Mouse (Mus musculus): ENCODE data around the gene Slc35b3. TPM values are rescaled to one million over a fixed set of nuclear protein-coding genes. Genes with fewer than 3 reads are reported as not detected.

Gene Slc35b3
- total RNA-seq, 4 experiments from 2014 or later, result 14.6 to 17.8 (median 15.5) TPM

DNA sequence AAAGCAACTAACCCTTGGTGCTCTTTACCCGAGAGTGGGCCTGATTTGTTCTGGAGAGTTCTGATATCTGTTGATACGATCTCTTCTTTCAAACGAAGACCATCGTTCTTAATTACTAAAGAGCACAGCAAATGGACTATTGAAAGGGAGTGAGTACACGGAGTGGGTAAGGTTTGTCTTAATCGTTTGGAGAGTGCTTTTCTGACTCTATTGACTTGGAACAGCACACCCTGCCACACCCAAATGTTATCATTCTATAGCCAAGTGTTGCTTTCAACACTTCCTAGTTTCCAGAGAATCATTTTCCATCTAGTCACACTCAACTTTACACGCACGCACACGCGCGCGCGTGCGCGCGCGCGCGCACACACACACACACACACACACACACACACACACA is 19.4 kb downstream of the Slc35b3 start:
- DNase-seq (ENCODE audit: low spot score in 2 of 2), result no peak

DNA sequence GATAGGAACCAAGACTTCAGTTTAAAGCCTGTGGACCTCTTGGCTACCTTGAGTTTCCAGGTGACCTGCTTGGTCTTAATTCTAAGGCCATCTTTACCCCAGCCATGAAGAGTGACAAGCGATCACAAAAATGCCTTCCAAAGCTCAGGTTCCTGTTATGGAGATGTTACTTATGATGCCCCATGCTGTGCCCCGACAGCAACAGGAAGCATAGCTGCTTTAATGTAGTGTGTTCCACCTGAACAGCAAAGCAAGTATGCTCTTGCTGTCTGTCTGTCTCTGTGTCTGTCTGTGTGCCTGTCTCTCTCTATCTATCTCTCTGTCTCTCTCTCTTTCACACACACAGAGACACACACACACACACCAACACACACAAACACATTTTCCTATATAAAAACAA is 22.2 kb downstream of the Slc35b3 start:
- no peak for DNase-seq (ENCODE audit: low spot score in 2 of 2)

DNA sequence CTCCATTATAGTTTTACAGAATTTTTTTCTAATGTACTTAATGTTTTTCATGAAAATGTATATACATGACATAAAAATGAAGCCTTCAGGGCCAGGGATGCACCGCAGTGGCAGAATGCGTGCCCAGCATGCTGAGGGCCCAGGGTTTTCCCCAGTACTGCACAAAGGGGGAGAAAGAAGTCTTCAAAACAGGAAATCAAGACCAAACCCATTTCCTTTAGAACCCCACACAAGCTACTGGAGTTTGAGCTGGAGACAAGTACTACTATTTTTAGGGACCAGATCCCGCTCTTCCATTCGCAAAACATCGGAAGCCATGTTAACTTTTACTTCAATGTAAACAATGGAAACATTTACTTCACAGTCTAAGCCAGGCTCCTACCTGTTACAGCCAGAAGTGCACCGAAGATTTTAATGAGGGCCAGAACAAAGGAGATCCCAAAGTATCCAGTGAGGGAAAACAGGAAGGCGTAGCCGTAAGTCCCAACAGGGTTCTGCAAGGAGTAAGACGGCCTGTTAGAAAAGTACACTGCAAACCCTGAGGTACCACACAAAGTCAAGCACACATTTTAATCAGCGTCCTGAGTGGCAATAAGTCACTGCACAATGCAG is 23.7 kb downstream of the Slc35b3 start:
- no peak for DNase-seq (ENCODE audit: low spot score in 2 of 2)

DNA sequence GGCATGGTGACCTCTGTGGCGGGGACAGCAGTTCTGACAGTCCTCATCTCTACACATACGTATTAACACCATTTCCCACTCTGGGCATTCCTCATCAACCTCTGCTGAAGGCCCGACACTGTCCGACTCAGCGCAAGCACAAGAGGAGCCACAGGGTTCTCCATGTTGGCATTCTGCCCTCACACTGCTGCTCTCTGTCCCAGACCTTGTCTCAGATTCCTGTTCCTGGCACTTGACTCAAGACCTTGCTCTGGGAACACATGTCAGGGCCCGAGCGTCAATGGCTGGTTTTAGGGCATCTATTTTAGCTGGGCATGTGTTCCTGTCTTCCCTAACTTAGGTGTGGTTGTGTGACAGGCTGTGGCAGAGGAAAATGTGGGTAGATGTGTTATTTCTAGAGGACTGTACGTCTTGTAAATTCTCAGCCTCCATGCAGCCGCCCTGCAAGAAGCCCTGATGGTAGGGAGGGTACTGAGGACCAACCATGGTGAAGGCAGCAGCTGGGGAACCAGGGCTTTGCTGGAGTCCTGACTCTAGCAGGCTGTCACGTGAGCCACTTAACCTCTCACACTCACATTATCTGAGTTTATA is 24.7 kb downstream of the Slc35b3 start:
- no peak for DNase-seq (ENCODE audit: low spot score in 2 of 2)

DNA sequence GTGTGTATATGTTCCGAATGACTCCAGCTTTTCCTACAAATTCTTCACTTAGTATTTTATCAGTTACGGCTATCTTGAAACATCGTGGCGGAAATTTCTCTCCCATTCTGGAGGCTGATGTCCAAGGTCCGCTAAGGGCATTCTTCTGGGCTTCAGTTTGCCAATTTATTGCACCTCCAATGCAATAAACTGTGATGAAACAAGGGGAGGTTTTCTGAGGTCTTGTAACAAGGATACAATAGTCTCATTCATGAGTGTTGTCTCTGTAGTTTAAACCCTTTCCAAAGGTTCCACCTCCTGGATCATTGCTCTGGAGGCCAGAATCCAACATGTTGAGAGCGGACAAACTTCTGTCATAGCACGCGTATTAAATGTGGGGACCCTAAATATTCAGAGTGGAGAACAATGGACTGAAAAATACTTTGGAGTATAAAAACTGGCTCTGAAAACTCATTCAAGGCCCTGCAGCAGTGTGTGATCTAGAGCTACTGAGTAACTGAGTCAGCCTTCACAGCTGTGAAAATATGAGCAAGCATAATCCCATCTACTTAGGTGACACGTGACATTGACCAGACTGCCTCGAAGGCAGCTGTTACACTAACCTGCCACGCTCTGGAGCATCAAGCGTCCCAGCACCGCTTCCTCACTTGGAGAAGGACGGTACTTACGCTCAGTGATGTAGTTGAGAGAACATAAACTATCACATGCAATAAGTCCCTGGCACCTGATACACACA is 30.7 kb downstream of the Slc35b3 start:
- DNase-seq (ENCODE audit: low spot score in 2 of 2), result no peak

DNA sequence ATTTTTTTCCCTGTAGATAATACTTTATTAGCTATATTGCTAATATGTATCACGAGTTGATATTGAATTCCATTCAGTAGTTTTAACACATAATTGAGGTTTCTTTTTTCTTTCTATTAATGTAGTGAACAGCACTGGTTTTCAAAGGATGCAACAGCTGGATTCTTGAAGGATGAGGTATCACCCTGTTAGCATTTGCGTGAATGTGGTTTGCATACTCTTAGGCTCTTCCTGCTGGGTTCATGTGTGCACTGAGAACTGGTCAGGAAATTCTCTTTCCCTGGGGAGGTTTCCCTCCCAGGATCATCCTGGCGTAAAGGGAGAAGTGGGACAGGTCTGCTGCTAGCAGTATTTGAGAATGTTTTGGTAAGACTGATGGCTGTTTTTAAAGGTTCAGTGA is 38.0 kb downstream of the Slc35b3 start:
- DNase-seq (ENCODE audit: low spot score in 2 of 2), result no peak

DNA sequence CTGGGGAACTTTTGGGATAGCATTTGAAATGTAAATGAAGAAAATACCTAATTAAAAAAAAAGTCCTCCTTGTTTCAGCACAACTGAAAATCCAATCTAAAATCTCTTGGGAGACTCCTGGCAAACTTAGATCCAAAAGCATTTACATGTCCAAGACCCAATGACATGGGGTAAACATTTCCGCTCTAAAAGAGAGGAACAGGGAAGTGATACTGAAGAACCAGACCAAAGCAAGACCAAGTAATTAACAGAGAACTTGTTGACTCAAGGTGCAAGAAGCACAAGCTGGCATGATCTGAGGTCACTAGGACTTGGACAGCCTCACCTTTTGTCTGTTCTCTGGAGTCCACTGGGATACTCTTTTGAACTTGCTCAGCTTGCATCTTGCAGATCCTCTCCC is 39.4 kb downstream of the Slc35b3 start:
- no peak for DNase-seq (ENCODE audit: low spot score in 2 of 2)

DNA sequence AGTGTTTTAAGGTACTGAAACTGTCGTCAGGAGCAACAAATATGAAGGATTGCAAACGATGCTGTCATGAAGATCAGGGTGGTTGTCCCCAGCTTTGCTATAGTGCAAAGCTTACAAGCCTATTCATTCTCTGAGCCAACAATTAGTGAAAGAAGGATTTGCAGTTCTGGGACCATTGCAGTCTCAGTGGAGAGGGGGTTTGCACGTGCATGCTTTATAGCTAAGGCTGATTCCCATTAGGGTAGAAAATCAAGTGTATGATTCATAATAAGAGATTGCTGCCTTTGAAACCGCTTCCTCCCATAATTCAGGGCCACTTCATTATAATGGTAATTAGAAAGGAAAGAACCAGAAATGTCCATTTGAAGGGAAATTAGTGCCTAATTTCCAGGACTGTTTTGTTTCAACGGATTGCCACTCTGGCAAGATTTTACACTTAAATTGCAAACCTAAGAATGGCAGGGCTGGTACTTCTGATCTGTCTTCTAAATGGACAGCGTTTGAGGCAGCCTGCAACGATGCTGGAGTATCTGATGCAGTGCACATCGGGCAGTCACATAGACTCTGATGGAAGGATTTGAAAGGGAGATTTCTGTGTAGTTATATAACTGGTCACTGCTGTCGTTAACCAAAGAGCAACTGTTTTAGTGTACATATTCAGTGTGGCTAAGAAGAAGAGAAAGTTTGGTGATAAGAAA is 42.3 kb downstream of the Slc35b3 start:
- no peak for DNase-seq (ENCODE audit: low spot score in 2 of 2)

DNA sequence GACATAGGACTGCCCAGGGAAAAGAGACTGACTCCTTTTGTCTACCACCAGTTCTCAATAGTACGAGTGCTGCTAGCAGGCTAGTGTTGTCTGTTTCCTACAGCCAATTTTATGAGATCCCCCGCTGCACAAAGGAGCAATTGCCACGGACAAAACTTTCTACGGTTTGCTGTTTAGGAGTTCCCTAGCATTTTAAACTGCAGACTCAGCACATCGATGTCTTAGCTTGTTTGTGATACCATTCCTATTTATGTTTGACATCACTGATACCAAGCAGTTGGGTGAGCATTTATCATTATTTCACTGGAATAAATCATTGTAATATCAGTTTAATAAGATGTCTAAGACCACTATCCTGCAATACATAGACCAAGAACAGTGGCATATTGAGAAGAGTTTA is 43.1 kb downstream of the Slc35b3 start:
- DNase-seq (ENCODE audit: low spot score in 2 of 2), result no peak

DNA sequence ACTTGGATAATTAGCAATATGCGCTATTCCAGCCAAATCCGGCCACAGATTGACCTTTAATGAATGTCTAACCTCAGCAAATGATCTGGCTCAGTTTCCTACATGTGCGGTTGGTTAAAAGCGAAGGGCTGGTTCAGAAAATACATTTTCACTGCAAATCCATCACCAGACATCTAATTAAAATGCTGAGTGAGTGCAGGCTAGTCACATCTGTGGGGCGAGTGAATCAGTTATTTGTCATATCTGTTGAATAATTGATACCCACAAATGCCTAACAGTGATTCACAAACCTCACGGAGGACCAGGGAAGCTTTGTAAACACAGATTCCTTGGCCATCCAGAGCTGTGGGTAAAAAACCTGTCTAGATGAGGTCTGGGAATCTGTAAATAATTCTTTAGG is 45.9 kb downstream of the Slc35b3 start:
- no peak for DNase-seq (ENCODE audit: low spot score in 2 of 2)

DNA sequence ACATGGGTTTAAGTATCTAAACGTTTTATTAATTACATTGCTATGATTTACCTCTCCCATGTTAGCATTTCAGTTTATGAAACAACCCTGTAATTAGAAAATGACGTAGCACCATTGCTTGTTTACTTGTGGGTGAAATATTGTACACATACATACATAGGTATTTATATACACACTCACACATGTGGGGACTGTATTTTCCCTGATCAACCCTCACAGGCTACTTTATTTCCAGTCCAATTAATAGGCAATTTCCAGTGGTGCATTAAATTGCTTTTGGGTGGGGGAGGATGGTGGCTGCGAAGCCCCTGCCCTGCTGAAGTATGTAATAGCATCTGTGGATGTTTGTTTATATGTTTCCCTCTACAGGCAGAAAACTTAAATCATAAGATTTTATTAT is 68.3 kb downstream of the Slc35b3 start:
- DNase-seq (ENCODE audit: low spot score in 2 of 2), result no peak
